Mouse (Mus musculus) gastrocnemius, adult 2 months (tissue): ENCODE measurements at regions not wholly inside any gene's neighbourhood (a gene's known extent, or its start where the extent isn't known, plus 50 kb on each side); places are given as distances from the start of the nearest gene placed in this dataset.

Source experiments
- DNase-seq: peaks from one replicate; pipeline ENCODE4 v3.0.0; 2022
- H3K27ac ChIP-seq: fragments of 200-600 bp; 2 replicates; pipeline ENCODE4 v1.8.1; 2022; ENCODE audit warnings: mild to moderate bottlenecking
- H3K4me3 ChIP-seq: fragments of 200-600 bp; 2 replicates; pipeline ENCODE4 v1.8.1; 2022; ENCODE audit warnings: mild to moderate bottlenecking, moderate library complexity
- CTCF ChIP-seq: fragments of 200-600 bp; IDR thresholded peaks from 2 replicates; pipeline ENCODE4 v1.8.1; 2022; ENCODE audit warnings: antibody characterized with exemption, mild to moderate bottlenecking, moderate library complexity
- intact Hi-C: fragments of 180-260 bp; cut with DNase I; formaldehyde crosslinking; loops from one replicate; pipeline ENCODE4 v1.15.1; 2025

GRCm38 (mm10) chr10:26434586-26434985 is 58.8 kb upstream of the L3mbtl3 start:
- DNase-seq = no peak
- Histone ChIP-seq H3K4me3 (no peak overlapping the region), H3K27ac (no peak overlapping the region)
- no peak for TF ChIP-seq CTCF
- intact Hi-C loops = no loop called here

- H3K4me3 ChIP-seq = no peak overlapping the region
- DNase-seq = no peak
- H3K27ac ChIP-seq = no peak overlapping the region
- TF ChIP-seq CTCF = no peak
- intact Hi-C loops = no loop called here
Observed at GRCm38 (mm10) chr10:26440720-26441119, 64.9 kb upstream of the L3mbtl3 start.

GRCm38 (mm10) chr10:26484311-26484710 is 108.5 kb upstream of the L3mbtl3 start:
- Histone ChIP-seq H3K27ac (no peak overlapping the region), H3K4me3 (no peak overlapping the region)
- DNase-seq = no peak
- no peak for TF ChIP-seq CTCF
- intact Hi-C loops = no loop called here

GRCm38 (mm10) chr10:26491351-26491750 is 115.6 kb upstream of the L3mbtl3 start:
- no peak overlapping the region for H3K27ac ChIP-seq
- no peak overlapping the region for H3K4me3 ChIP-seq
- intact Hi-C loops = loop anchor here (10.0 kb wide), 3 partner anchors 117 to 503 kb away; partner anchors contain the start of gene L3mbtl3
- DNase-seq = no peak
- no peak for TF ChIP-seq CTCF

- intact Hi-C loops = loop anchor here (10.0 kb wide), 3 partner anchors 117 to 503 kb away; partner anchors contain the start of gene L3mbtl3
- H3K27ac ChIP-seq = no peak overlapping the region
- no peak for TF ChIP-seq CTCF
- DNase-seq = no peak
- H3K4me3 ChIP-seq = no peak overlapping the region
Observed at GRCm38 (mm10) chr10:26492146-26492545, 116.4 kb upstream of the L3mbtl3 start.

GRCm38 (mm10) chr10:26492856-26493484 is 117.2 kb upstream of the L3mbtl3 start:
- intact Hi-C loops = loop anchor here (10.0 kb wide), 3 partner anchors 118 to 502 kb away; partner anchors contain the start of gene L3mbtl3
- no peak for TF ChIP-seq CTCF
- H3K27ac ChIP-seq = no peak overlapping the region
- H3K4me3 ChIP-seq = no peak overlapping the region
- DNase-seq = no peak

GRCm38 (mm10) chr10:26493801-26494200 is 118.0 kb upstream of the L3mbtl3 start:
- intact Hi-C loops = loop anchor here (10.0 kb wide), 3 partner anchors 119 to 501 kb away; partner anchors contain the start of gene L3mbtl3
- no peak for DNase-seq
- Histone ChIP-seq H3K27ac (no peak overlapping the region), H3K4me3 (no peak overlapping the region)
- no peak for TF ChIP-seq CTCF

GRCm38 (mm10) chr10:26494380-26494781 is 118.6 kb upstream of the L3mbtl3 start:
- DNase-seq = peak; percentile 27
- intact Hi-C loops = loop anchor here (10.0 kb wide), 3 partner anchors 120 to 500 kb away; partner anchors contain the start of gene L3mbtl3
- no peak overlapping the region for H3K27ac ChIP-seq
- H3K4me3 ChIP-seq = 0 out of 2 replicates have a peak overlapping the region, but pooled peaks have one; percentile 28
- peak; percentile 75 for TF ChIP-seq CTCF

GRCm38 (mm10) chr10:26500265-26500935 is 124.6 kb upstream of the L3mbtl3 start:
- no peak for TF ChIP-seq CTCF
- intact Hi-C loops = no loop called here
- H3K4me3 ChIP-seq = no peak overlapping the region
- no peak overlapping the region for H3K27ac ChIP-seq
- no peak for DNase-seq

- TF ChIP-seq CTCF = no peak
- Histone ChIP-seq H3K27ac (no peak overlapping the region), H3K4me3 (no peak overlapping the region)
- no peak for DNase-seq
- intact Hi-C loops = no loop called here
Observed at GRCm38 (mm10) chr10:26520879-26521278, 145.1 kb upstream of the L3mbtl3 start.

- TF ChIP-seq CTCF = no peak
- Histone ChIP-seq H3K27ac (no peak overlapping the region), H3K4me3 (no peak overlapping the region)
- DNase-seq = no peak
- intact Hi-C loops = no loop called here
Observed at GRCm38 (mm10) chr10:26525848-26526546, 150.2 kb upstream of the L3mbtl3 start.

- peak; percentile 33; the same call in 1 of the 2 replicates for TF ChIP-seq CTCF
- H3K27ac ChIP-seq = no peak overlapping the region
- intact Hi-C loops = no loop called here
- DNase-seq = no peak
- H3K4me3 ChIP-seq = no peak overlapping the region
Observed at GRCm38 (mm10) chr10:26540189-26540588, 164.4 kb upstream of the L3mbtl3 start.

GRCm38 (mm10) chr10:26544061-26544460 is 168.3 kb upstream of the L3mbtl3 start:
- Histone ChIP-seq H3K4me3 (no peak overlapping the region), H3K27ac (no peak overlapping the region)
- no peak for DNase-seq
- no peak for TF ChIP-seq CTCF
- intact Hi-C loops = no loop called here
